Mouse (Mus musculus): ENCODE data around the gene Ring1. TPM values are rescaled to one million over a fixed set of nuclear protein-coding genes. Genes with fewer than 3 reads are reported as not detected.
A peak's percentile ranks its signal among the peaks of the same experiment; 100 is the strongest.
"Not testable (repeated sequence)": the region's sequence is repeated elsewhere in the genome, so short reads cannot be mapped to it uniquely, and the experiment has no call there.

The Ring1 gene
- polyA plus RNA-seq, 1 experiment from 2014 or later: 19.1 TPM

DNA sequence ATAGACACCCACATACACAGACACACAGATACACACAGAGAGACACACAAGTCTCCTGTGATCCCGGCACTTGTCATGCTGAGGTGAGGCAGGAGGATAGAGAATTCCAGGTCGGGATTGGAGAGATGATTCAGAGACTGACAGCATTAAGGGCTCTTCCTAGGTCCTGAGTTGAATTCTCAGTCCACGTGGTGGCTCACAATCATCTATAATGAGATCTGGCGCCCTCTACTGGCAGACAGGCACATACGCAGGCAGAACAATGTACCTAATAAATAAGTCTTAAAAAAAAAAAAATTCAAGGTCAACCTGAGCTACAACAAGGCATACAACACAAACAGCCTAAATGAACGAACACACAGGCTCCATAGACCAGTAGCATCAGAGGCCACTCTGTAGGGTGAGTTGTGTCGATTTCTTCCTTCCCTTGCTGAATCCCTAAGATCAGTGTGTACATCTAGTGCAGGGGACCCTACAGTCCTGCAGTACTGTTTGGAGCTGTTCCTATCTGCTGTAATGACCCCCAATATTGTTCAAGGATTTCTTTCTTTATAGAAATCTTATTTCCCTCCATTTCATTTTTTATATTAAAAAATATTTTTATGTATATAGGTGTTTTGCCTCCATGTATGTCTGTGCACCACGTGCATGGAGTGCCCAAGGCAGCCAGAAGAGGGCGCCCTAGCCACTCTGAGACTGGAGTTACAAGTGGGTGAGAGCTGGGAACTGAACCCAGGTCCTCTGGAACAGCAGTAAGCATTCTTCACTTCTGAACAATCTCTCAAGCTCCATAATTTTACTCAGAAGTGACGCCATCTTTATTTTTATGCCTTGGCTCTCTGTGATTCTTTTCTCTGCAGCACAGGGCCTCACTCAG is 32.5 kb downstream of the Ring1 start:
- Histone ChIP-seq H3K27ac (ENCODE audit: low read length) (no peak overlapping the region), H3K4me1 (ENCODE audit: insufficient read depth, low read depth, low read length) (no peaks in the 10 kb centered on the region), H3K9me3 (ENCODE audit: low read length) (no peaks in the 10 kb centered on the region), H3K4me2 (replicated peaks; ENCODE audit: low read depth, low read length) (no peak overlapping the region), H3K27me3 (replicated peaks; ENCODE audit: insufficient read depth, low read length) (no peaks in the 10 kb centered on the region), H3K36me3 (ENCODE audit: insufficient read depth, low read length) (no peaks in the 10 kb centered on the region), H3K9ac (replicated peaks; ENCODE audit: low read depth) (no peak overlapping the region), H3K4me3 (ENCODE audit: low read depth, low read length) (no peak overlapping the region)
- ATAC-seq: peak; percentile 44
- 32% methylated on average over 10 of the region's 10 CpGs for WGBS
- peak; percentile 85 for DNase-seq (ENCODE audit: low spot score)
- TF ChIP-seq EP300 (IDR thresholded peaks at IDR 0.05) (no peak), CTCF (IDR thresholded peaks at IDR 0.05) (peak; percentile 84)

GRCm38 (mm10) chr17:33982136-33982535 is 42.3 kb downstream of the Ring1 start:
- H3K4me2 ChIP-seq (replicated peaks; ENCODE audit: low read depth, low read length); H3K36me3 ChIP-seq (ENCODE audit: insufficient read depth, low read length): not testable (repeated sequence)

DNA sequence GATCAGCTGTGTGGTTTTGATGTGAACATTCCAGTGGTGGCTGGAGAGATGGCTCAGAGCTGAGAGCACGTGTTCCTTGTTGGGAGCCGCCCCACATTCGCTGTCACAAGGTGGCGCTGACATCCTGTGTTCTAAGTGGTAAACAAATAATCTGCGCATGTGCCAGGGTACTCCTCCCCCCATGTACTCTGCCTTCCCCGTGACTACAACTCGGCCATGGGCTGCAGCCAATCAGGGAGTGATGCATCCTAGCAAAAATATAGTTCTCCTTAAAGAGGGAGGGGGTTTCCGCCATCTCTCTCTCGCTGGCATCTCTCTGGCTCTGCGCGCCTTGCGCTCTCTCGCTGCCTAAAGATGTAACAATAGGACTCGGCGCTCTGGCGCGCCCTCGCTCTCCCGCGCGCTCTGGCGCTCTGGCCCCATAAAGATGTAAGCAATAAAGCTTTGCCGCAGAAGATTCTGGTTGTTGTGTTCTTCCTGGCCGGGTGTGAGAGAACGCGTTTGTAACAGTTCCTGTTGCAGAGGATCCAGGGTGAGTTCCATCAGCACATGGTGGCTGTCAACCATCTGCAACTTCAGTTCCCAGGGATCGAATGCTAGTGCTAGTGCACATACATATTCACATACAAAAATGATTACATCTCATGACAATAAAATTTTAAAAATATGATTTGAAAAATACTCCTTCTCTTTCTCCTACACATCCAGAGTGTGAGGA is 43.1 kb downstream of the Ring1 start:
- TF ChIP-seq CTCF (IDR thresholded peaks at IDR 0.05) (peak; percentile 60), EP300 (IDR thresholded peaks at IDR 0.05) (peak; percentile 24; the same call in 1 of the 2 replicates)
- ATAC-seq (peak; percentile 88), DNase-seq (ENCODE audit: low spot score) (peak; percentile 97)
- WGBS: under 1% methylated on average over 27 of the region's 27 CpGs
- H3K27ac ChIP-seq (ENCODE audit: low read length): peak overlapping the region; percentile 51; the same call in 1 of the 2 replicates
- H3K4me1 ChIP-seq (ENCODE audit: insufficient read depth, low read depth, low read length); H3K9ac ChIP-seq (replicated peaks; ENCODE audit: low read depth); H3K9me3 ChIP-seq (ENCODE audit: low read length); H3K36me3 ChIP-seq (ENCODE audit: insufficient read depth, low read length); H3K27me3 ChIP-seq (replicated peaks; ENCODE audit: insufficient read depth, low read length): not testable (repeated sequence)
- H3K4me3 ChIP-seq (ENCODE audit: low read depth, low read length): peak overlapping the region; percentile 38
- peak overlapping the region; percentile 52 for H3K4me2 ChIP-seq (replicated peaks; ENCODE audit: low read depth, low read length)

More at GRCm38 (mm10) chr17:33982136-33982535, 42.3 kb downstream of the Ring1 start:
- H3K27ac ChIP-seq (ENCODE audit: low read length); H3K4me1 ChIP-seq (ENCODE audit: insufficient read depth, low read depth, low read length); H3K9ac ChIP-seq (replicated peaks; ENCODE audit: low read depth); H3K27me3 ChIP-seq (replicated peaks; ENCODE audit: insufficient read depth, low read length); ATAC-seq; H3K9me3 ChIP-seq (ENCODE audit: low read length); H3K4me3 ChIP-seq (ENCODE audit: low read depth, low read length): not testable (repeated sequence)
- peak; percentile 88 for TF ChIP-seq CTCF (IDR thresholded peaks at IDR 0.05)
- DNase-seq (ENCODE audit: low spot score): peak; percentile 31
- 10% methylated on average over 8 of the region's 8 CpGs for WGBS

DNA sequence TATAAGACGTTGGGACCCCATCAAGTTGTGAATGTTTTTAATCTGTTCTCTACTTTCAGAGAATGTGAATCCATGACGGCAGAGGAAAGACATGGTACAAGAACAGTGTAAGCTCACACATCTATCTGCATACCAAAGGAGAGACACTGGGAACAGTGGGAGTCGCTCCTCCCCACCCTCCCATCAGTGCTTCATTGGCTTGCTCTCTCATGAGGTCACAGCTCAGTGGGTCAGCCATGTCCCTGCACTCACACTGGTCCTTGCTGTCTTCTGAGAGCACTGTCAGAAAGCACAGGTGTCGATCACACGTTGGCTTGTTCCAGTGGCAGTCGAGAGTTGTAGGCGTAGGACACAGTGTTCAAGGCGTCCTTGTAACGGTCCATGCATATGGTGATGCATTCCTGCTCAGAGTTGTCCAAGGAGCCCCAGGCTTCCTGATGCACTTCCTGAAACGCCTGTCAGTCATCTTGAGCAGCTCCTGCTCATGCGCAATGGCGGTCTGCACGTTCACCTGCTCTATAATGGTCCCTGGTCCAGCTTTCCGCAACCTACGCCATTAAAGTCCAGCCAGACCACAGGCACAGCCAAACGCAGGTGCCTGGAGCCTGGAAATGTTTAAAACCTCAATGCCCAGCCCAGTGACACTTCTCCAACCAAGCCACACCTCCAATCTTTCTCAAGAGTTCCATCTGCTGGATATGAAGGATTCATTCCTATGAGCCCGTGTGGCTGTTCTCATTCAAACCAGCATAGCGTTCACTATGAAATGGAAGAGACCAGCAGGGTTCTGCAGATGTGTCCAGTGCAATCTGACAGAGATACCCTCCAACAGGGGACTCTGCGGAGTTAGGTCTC is 44.1 kb downstream of the Ring1 start:
- DNase-seq (ENCODE audit: low spot score): peak; percentile 55
- Histone ChIP-seq H3K9ac (replicated peaks; ENCODE audit: low read depth) (no peak overlapping the region), H3K27ac (ENCODE audit: low read length) (peak overlapping the region; percentile 47), H3K27me3 (replicated peaks; ENCODE audit: insufficient read depth, low read length) (no peaks in the 10 kb centered on the region), H3K36me3 (ENCODE audit: insufficient read depth, low read length) (no peaks in the 10 kb centered on the region), H3K4me2 (replicated peaks; ENCODE audit: low read depth, low read length) (no peak overlapping the region; the same call in 1 of the 2 replicates), H3K4me1 (ENCODE audit: insufficient read depth, low read depth, low read length) (peaks cover 9% of the 10 kb centered on the region; the same call in 1 of the 2 replicates), H3K9me3 (ENCODE audit: low read length) (no peaks in the 10 kb centered on the region), H3K4me3 (ENCODE audit: low read depth, low read length) (no peak overlapping the region)
- WGBS: 66% methylated on average over 19 of the region's 19 CpGs
- ATAC-seq: no peak
- TF ChIP-seq CTCF (IDR thresholded peaks at IDR 0.05) (no peak), EP300 (IDR thresholded peaks at IDR 0.05) (no peak)

GRCm38 (mm10) chr17:33979512-33980050 is 44.9 kb downstream of the Ring1 start:
- ATAC-seq (peak; percentile 16; the same call in 1 of the 2 replicates), DNase-seq (ENCODE audit: low spot score) (peak; percentile 77)
- TF ChIP-seq CTCF (IDR thresholded peaks at IDR 0.05) (no peak), EP300 (IDR thresholded peaks at IDR 0.05) (peak; percentile 68)
- Histone ChIP-seq H3K27ac (ENCODE audit: low read length) (no peak overlapping the region), H3K27me3 (replicated peaks; ENCODE audit: insufficient read depth, low read length) (no peaks in the 10 kb centered on the region), H3K4me3 (ENCODE audit: low read depth, low read length) (no peak overlapping the region), H3K4me2 (replicated peaks; ENCODE audit: low read depth, low read length) (no peak overlapping the region), H3K9me3 (ENCODE audit: low read length) (no peaks in the 10 kb centered on the region), H3K9ac (replicated peaks; ENCODE audit: low read depth) (no peak overlapping the region), H3K36me3 (ENCODE audit: insufficient read depth, low read length) (no peaks in the 10 kb centered on the region), H3K4me1 (ENCODE audit: insufficient read depth, low read depth, low read length) (peaks cover 9% of the 10 kb centered on the region; the same call in 1 of the 2 replicates)
- WGBS: 46% methylated on average over 6 of the region's 6 CpGs

Data from lung, postnatal 0 days (tissue).